Mouse (Mus musculus): ENCODE measurements at regions not wholly inside any gene's neighbourhood (a gene's known extent, or its start where the extent isn't known, plus 50 kb on each side); places are given as distances from the start of the nearest gene placed in this dataset.

DNA sequence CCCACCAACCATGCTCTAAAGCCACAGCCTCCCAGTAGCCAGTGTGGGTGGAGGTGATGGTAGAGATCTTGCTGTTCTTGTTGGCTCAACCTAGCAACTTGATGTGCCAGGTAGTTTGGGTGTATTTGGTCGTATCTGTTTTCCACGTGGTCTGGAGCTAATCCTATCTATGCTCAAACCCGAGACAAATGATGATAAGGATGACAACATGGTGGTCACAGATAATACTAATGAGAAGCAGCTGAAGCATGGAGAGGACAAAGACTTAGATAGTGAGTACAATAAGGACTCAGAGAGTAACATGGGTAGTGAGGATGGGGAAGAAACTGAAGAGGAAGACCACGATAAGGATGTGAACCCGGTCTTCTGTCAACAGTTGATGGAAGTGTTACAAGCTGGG is 983.7 kb downstream of the Pla2g4a start:
- TF ChIP-seq CTCF (conservative IDR thresholded peaks at IDR 0.05; ENCODE audit: low read length) (no peak), NANOG (IDR thresholded peaks at IDR 0.05; ENCODE audit: borderline replicate concordance, low read length) (no peak)
